Mouse (Mus musculus) heart, embryonic 15.5 days (tissue): ENCODE data around the gene Myoc. TPM values are rescaled to one million over a fixed set of nuclear protein-coding genes. Genes with fewer than 3 reads are reported as not detected.

ENCODE experiments used
- ATAC-seq: fragments of 200-750 bp; cut with Nextera tagmentation; replicated peaks from 2 replicates; pipeline ENCODE4 v1.8.0; 2017; ENCODE audit warnings: low read depth, moderate TSS enrichment; ENCODE audit not compliant: insufficient number of reproducible peaks, insufficient read depth, low FRiP score
- H3K27ac ChIP-seq: fragments of 300-500 bp; sonication (generic); 2 replicates; pipeline ENCODE4 v1.5.1; 2015; ENCODE audit warnings: mild to moderate bottlenecking, inconsistent platforms
- H3K27me3 ChIP-seq: fragments of 300-500 bp; sonication (generic); 2 replicates; pipeline ENCODE4 v1.6.1; 2015; ENCODE audit warnings: inconsistent platforms
- H3K36me3 ChIP-seq: fragments of 300-500 bp; sonication (generic); 2 replicates; pipeline ENCODE4 v1.6.1; 2015; ENCODE audit warnings: mild to moderate bottlenecking, inconsistent platforms
- H3K4me1 ChIP-seq: fragments of 300-500 bp; sonication (generic); replicated peaks from 2 replicates; pipeline ENCODE4 v1.6.1; 2015; ENCODE audit warnings: inconsistent platforms
- H3K4me2 ChIP-seq: fragments of 300-500 bp; sonication (generic); 2 replicates; pipeline ENCODE4 v1.6.1; 2015; ENCODE audit warnings: inconsistent platforms, mild to moderate bottlenecking, moderate library complexity
- H3K4me3 ChIP-seq: fragments of 300-500 bp; sonication (generic); 2 replicates; pipeline ENCODE4 v1.5.1; 2015; ENCODE audit warnings: mild to moderate bottlenecking, inconsistent platforms
- H3K9ac ChIP-seq: fragments of 300-500 bp; sonication (generic); 2 replicates; pipeline ENCODE4 v1.6.1; 2015; ENCODE audit warnings: mild to moderate bottlenecking, inconsistent platforms
- H3K9me3 ChIP-seq: fragments of 300-500 bp; sonication (generic); replicated peaks from 2 replicates; pipeline ENCODE4 v1.6.1; 2016; ENCODE audit warnings: inconsistent platforms
- WGBS: fragments of 180-500 bp; shearing (Covaris S2); methylation state at CpG from one replicate; pipeline ENCODE4 v1.1.7; 2015; ENCODE audit warnings: mixed read lengths; 5-methylcytosine and 5-hydroxymethylcytosine counted together
- microRNA-seq: library from miRNA; unstranded; fragments of <30 nt; microRNA quantifications from one replicate; pipeline ENCODE4, GENCODE M21; 2016
- polyA plus RNA-seq: library from polyadenylated mRNA; unstranded; fragments of >200 nt; fragmentation: Nextera tagmentation; extraction: Ambion mirVana; gene quantifications from 2 replicates; pipeline ENCODE4 v1.2.1, GENCODE M21; 2015

The Myoc gene
- polyA plus RNA-seq, 1 experiment from 2014 or later: not detected

DNA sequence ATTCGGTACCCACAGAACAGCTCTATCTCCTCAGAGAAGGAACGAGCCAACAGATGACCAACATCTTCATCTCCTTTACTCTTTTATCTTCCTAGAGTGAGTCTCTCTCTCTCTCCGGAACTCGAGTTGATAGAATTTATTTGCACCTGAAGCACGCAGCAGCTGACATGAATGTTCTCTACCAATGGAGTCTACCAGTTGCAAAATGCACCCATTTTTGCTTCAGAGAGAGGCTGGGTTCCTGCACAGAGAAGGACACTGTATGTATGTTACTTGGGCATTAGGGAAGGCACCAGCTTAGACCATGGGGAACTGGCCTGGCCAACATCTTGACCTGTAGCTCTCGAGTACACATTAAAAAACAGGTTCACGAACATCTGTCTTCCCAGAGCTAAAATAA, 19.2 kb downstream of the Myoc start, which contains the start of gene Myocos:
Gene Myocos, minus strand, starts transcription at position 101 of the 400 bp plus-strand sequence.
- no peak within 1 kb of the TSS for H3K4me3 ChIP-seq
- H3K4me1 ChIP-seq: no peaks in the 10 kb centered on the region
- H3K27ac ChIP-seq: no peak within 1 kb of the TSS
- H3K4me2 ChIP-seq: no peak within 1 kb of the TSS
- H3K9ac ChIP-seq: no peak within 1 kb of the TSS
- ATAC-seq: no peak
- H3K36me3 ChIP-seq: no peaks in the 10 kb centered on the region
- no peaks in the 10 kb centered on the region for H3K27me3 ChIP-seq
- H3K9me3 ChIP-seq: no peaks in the 10 kb centered on the region
- 86% methylated on average over 7 of the region's 7 CpGs for whole genome bisulfite sequencing

DNA sequence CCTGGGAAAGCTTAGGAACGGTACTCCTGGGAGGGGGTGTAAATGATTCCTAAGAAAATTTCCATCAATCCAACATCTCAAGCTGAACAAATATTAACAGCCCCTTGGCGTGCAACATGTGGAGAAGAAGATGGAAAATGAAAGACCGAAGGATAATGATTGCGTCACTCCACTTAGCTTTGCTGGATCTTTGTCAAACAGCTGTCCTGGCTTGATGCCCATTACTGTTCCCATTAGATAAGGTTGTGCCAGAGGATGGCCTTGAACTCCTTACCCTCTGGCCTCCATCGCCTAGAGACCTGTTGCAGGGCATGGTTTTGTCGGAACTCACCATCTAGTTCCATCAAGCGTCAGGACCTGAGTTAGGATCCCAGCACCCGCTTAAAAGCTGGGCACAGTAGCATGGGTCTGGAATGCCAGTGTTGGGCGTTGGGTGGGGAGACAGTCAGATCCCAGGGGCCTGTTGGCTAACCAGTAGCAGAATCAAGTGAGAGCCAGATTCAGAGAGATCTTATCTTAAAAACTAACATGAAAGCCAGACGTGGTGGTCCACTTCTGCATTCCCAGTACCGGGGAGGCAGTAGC, 21.4 kb downstream of the Myoc start:
- Histone ChIP-seq H3K4me1 (no peaks in the 10 kb centered on the region), H3K36me3 (no peaks in the 10 kb centered on the region), H3K4me2 (no peak overlapping the region), H3K9me3 (no peaks in the 10 kb centered on the region), H3K9ac (no peak overlapping the region), H3K27me3 (no peaks in the 10 kb centered on the region), H3K27ac (no peak overlapping the region), H3K4me3 (no peak overlapping the region)
- ATAC-seq: no peak
- 68% methylated on average over 11 of the region's 11 CpGs for WGBS

DNA sequence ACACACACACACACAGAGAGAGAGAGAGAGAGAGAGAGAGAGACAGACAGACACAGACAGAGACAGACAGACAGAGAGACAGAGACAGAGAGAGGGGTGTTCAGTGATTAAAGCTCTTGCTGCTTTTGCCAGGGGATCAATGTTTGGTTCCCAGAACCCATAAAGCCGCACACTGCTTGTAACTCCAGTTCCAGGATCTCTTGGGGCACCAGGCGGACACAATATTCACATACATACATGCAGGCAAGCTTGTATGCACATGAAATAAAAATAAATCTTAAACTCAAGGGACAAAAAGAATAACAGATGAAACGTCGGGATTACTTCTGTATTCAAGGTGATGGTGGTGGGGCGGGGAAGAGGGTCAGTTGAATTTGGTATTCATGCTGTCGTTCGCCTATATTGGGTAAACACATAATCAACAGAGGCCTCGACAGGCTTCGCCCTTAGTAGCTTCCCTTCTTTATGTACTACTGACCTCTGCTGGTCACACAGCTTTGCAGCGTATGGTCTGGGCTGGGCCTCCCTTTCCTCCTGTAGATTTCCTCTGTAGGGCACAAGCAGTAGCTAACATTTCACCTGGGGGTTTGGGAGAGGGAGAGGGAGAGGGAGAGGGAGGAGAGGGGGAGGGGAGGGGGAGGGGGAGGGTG, 26.0 kb downstream of the Myoc start:
- Histone ChIP-seq H3K9me3 (no peaks in the 10 kb centered on the region), H3K36me3 (no peaks in the 10 kb centered on the region), H3K4me3 (no peak overlapping the region), H3K27ac (no peak overlapping the region), H3K9ac (no peak overlapping the region), H3K4me1 (peaks cover 5% of the 10 kb centered on the region), H3K4me2 (peak overlapping the region; percentile 71), H3K27me3 (no peaks in the 10 kb centered on the region)
- WGBS: 12% methylated on average over 10 of the region's 10 CpGs
- peak; percentile 95 for ATAC-seq

DNA sequence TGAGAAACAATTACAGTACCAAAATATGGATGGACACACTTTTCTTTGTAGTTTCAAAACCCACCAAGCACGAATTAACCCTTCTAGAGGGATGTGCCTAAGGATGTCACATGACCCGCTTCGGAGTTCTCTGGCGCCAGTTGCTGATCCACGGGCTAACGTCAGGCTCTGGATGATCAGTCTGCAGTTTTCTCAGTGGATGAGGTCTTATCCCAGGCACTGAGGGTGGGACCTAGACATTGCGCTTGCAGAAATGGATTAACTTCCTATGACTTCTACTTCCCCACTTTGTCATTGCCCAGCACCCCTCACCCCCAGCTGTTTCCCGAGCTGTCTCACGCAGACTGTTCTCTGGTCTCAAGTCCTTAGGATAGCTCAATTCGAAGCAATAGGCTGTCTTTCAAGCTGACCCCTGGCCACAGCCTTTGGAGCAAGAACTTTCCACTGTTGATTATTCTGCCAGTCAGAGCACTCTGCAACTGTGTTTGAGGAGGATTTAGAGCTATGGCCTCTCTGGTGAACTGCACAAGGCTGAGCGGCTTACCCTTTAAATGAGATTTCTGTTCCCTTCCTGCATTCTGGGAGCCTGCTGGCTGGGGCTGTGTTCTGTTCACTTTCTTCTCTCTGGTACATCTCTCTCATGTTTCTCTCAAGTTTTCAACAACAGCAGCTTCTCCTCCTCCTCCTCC, 26.7 kb downstream of the Myoc start:
- peaks cover 5% of the 10 kb centered on the region for H3K4me1 ChIP-seq
- peak; percentile 63 for ATAC-seq
- H3K9ac ChIP-seq: peak overlapping the region; percentile 53; the same call in 1 of the 2 replicates
- 2% methylated on average over 11 of the region's 11 CpGs for WGBS
- peaks cover 6% of the 10 kb centered on the region; the same call in 1 of the 2 replicates for H3K36me3 ChIP-seq
- H3K9me3 ChIP-seq: no peaks in the 10 kb centered on the region
- H3K27me3 ChIP-seq: no peaks in the 10 kb centered on the region
- H3K27ac ChIP-seq: no peak overlapping the region
- peak overlapping the region; percentile 44 for H3K4me3 ChIP-seq
- H3K4me2 ChIP-seq: peak overlapping the region; percentile 71

DNA sequence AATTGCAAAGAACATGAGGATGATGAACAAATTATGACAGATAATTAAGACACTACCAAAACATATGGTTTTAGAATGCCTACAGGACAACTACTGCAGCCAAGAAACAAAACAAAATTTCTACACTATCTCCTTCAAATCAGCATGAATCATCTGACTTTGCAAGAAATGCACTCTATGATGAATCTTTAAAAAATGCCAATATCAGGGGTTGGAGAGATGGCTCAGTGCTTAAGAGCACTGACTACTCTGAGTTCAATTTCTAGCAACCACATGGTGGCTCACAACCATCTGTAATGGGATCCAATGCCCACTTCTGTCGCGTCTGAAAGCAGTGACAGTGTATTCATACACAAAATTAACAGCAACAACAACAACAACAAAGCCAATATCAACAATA, 54.8 kb downstream of the Myoc start:
- H3K36me3 ChIP-seq: peaks cover 84% of the 10 kb centered on the region
- H3K4me2 ChIP-seq: no peak overlapping the region
- H3K4me3 ChIP-seq: no peak overlapping the region
- H3K4me1 ChIP-seq: no peaks in the 10 kb centered on the region
- WGBS: 93% methylated on average over 2 of the region's 2 CpGs
- ATAC-seq: no peak
- H3K27ac ChIP-seq: no peak overlapping the region
- no peaks in the 10 kb centered on the region for H3K27me3 ChIP-seq
- no peaks in the 10 kb centered on the region for H3K9me3 ChIP-seq
- no peak overlapping the region for H3K9ac ChIP-seq

DNA sequence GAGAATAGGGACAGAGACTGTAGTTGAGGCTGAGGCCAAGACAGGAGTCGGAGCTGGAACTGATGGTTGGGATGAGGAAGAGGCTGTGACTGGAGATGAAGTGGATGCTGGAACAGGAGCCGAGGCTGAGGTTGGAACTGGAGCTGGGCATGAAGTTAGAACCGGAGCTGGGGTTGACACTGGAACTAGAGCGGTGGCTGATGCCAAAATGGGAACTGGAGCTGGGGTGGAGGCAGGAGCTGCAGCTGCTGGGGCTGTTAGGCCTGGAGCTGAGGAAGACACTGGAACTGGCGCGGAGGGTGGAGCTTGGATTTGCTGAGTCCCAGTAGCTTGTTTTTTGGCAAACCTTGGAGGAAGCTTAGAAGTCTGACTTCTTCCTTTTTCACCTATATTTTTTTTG, 58.9 kb downstream of the Myoc start:
- no peak overlapping the region for H3K9ac ChIP-seq
- H3K9me3 ChIP-seq: no peaks in the 10 kb centered on the region
- H3K4me2 ChIP-seq: no peak overlapping the region
- 93% methylated on average over 6 of the region's 6 CpGs for WGBS
- no peaks in the 10 kb centered on the region for H3K27me3 ChIP-seq
- no peak overlapping the region for H3K27ac ChIP-seq
- H3K36me3 ChIP-seq: peaks cover 77% of the 10 kb centered on the region
- no peak overlapping the region for H3K4me3 ChIP-seq
- no peaks in the 10 kb centered on the region for H3K4me1 ChIP-seq
- ATAC-seq: no peak

Small RNA genes lying within 50 kb of the gene (microRNA-seq; reads per million reads assigned to microRNA genes)
- not detected for gene Gm27616

Other genes with a start within 250 kb of the Myoc start
- 1.7 and 2.2 TPM in 2 replicates for gene Dnm3, start 161.1 kb upstream of the Myoc start, polyA plus RNA-seq
- 10.0 and 14.2 TPM in 2 replicates for gene Mettl13, start 90.6 kb upstream of the Myoc start, polyA plus RNA-seq
- 32.5 and 37.6 TPM in 2 replicates for gene Vamp4, start 68.6 kb upstream of the Myoc start, polyA plus RNA-seq
- not detected in 2 replicates for gene Myocos, start 19.1 kb downstream of the Myoc start, polyA plus RNA-seq
- gene Prrc2c, start 101.4 kb downstream of the Myoc start, polyA plus RNA-seq: 83.6 and 84.0 TPM in 2 replicates
- gene Fmo4, start 174.8 kb downstream of the Myoc start, polyA plus RNA-seq: 0.33 and 0.34 TPM in 2 replicates
- 9.1 and 13.1 TPM in 2 replicates for gene Fmo1, start 227.5 kb downstream of the Myoc start, polyA plus RNA-seq